Mouse (Mus musculus) liver, embryonic 12.5 days (tissue): Measurements from ENCODE around the gene Racgap1. TPM values are rescaled to one million over a fixed set of nuclear protein-coding genes. Genes with fewer than 3 reads are reported as not detected.

Experiments
- ATAC-seq: fragments of 200-750 bp; cut with Nextera tagmentation; 2 replicates; pipeline ENCODE4 v1.8.0; 2017; ENCODE audit warnings: moderate number of reproducible peaks, mild to moderate bottlenecking, moderate library complexity
- H3K27ac ChIP-seq: fragments of 300-500 bp; sonication (generic); 2 replicates; pipeline ENCODE4 v1.5.1; 2016; ENCODE audit warnings: mild to moderate bottlenecking
- H3K27me3 ChIP-seq: fragments of 300-500 bp; sonication (generic); replicated peaks from 2 replicates; pipeline ENCODE4 v1.6.1; 2016; ENCODE audit warnings: mild to moderate bottlenecking, moderate library complexity
- H3K36me3 ChIP-seq: fragments of 300-500 bp; sonication (generic); 2 replicates; pipeline ENCODE4 v1.6.1; 2016; ENCODE audit warnings: mild to moderate bottlenecking, moderate library complexity
- H3K4me1 ChIP-seq: fragments of 300-500 bp; sonication (generic); 2 replicates; pipeline ENCODE4 v1.6.1; 2016
- H3K4me2 ChIP-seq: fragments of 300-500 bp; sonication (generic); 2 replicates; pipeline ENCODE4 v1.6.1; 2016; ENCODE audit warnings: mild to moderate bottlenecking, moderate library complexity
- H3K4me3 ChIP-seq: fragments of 300-500 bp; sonication (generic); 2 replicates; pipeline ENCODE4 v1.5.1; 2016; ENCODE audit warnings: mild to moderate bottlenecking, moderate library complexity
- H3K9ac ChIP-seq: fragments of 300-500 bp; sonication (generic); 2 replicates; pipeline ENCODE4 v1.6.1; 2016; ENCODE audit warnings: mild to moderate bottlenecking, moderate library complexity
- H3K9me3 ChIP-seq: fragments of 300-500 bp; sonication (generic); replicated peaks from 2 replicates; pipeline ENCODE4 v1.6.1; 2016; ENCODE audit warnings: mild to moderate bottlenecking, moderate library complexity
- WGBS: fragments of 180-500 bp; shearing (Covaris S2); methylation state at CpG from one replicate; pipeline ENCODE4 v1.1.7; 2016; ENCODE audit not compliant: insufficient replicate concordance; 5-methylcytosine and 5-hydroxymethylcytosine counted together
- polyA plus RNA-seq: library from polyadenylated mRNA; unstranded; fragments of >200 nt; fragmentation: Nextera tagmentation; extraction: Ambion mirVana; gene quantifications from 2 replicates; pipeline ENCODE4 v1.2.1, GENCODE M21; 2016

Racgap1 gene
- polyA plus RNA-seq, 1 experiment from 2014 or later, result 93.4 TPM

DNA sequence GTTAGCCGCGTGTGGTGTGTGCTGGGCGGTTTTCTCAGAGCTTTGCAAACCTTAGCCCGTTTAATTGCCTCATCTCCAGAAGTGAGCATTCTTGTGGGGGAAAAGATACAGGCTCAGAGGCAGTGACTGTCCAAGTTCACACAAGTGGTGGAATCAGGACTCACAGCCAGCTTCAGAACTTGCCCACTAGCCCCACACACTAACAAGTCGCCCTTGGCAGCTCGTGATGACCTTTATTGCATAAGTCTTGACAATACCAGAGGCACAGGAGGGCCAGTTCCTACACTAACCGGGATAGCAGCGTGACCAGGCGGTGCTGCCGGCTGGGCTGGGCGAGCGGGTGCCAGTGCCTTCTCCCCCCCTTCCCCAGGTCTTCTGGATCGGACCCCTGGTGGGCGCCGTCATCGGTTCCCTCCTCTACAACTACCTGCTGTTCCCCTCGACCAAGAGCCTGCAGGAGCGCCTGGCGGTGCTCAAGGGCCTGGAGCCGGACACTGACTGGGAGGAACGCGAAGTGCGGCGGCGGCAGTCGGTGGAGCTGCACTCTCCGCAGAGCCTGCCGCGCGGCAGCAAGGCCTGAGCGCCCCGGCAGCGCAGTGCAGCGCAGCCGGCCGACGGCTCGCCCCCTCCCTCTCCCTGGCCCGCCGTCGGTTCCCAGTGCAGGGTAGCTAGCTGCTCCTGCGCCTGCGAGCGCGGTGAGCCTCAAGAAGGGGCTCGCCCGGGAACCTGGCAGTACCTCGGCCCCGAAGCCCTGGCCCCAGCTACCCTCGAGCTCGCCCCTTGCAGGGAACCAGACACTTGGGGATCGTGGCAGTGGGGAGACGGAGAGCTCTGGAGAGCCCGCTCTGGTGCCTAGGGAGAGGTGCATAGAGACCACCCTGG lies 67.8 kb downstream of the Racgap1 start:
- Histone ChIP-seq H3K4me1 (peaks cover 10% of the 10 kb centered on the region; the same call in 1 of the 2 replicates), H3K36me3 (no peaks in the 10 kb centered on the region), H3K9me3 (no peaks in the 10 kb centered on the region), H3K4me3 (peak overlapping the region; percentile 17; the same call in 1 of the 2 replicates), H3K27me3 (peaks cover 100% of the 10 kb centered on the region), H3K9ac (no peak overlapping the region), H3K4me2 (peak overlapping the region; percentile 53), H3K27ac (no peak overlapping the region)
- ATAC-seq, result no peak
- 4% methylated on average over 54 of the region's 54 CpGs for WGBS

GRCm38 (mm10) chr15:99578802-99579485 lies 72.5 kb downstream of the Racgap1 start, which contains the start of gene Aqp2:
Gene Aqp2 (plus strand): TSS chr15:99579055.
- Histone ChIP-seq H3K36me3 (no peaks in the 10 kb centered on the region), H3K27ac (no peak within 1 kb of the TSS), H3K27me3 (peaks cover 90% of the 10 kb centered on the region), H3K4me3 (no peak within 1 kb of the TSS), H3K9me3 (no peaks in the 10 kb centered on the region), H3K4me1 (peaks cover under 1% of the 10 kb centered on the region; the same call in 1 of the 2 replicates), H3K9ac (no peak within 1 kb of the TSS), H3K4me2 (no peak within 1 kb of the TSS)
- 68% methylated on average over 26 of the region's 26 CpGs for WGBS
- ATAC-seq, result no peak

Other genes starting within 250 kb of the Racgap1 start
- gene Nckap5l, start 193.9 kb downstream of the Racgap1 start, polyA plus RNA-seq, result 2.3 and 2.6 TPM in 2 replicates
- 7.9 TPM in 2 replicates for gene Bcdin3d, start 176.9 kb downstream of the Racgap1 start, polyA plus RNA-seq
- gene Faim2, start 123.5 kb downstream of the Racgap1 start, polyA plus RNA-seq, result 0.08 and 0.23 TPM in 2 replicates
- gene Aqp2, start 72.6 kb downstream of the Racgap1 start, polyA plus RNA-seq, result not detected in 2 replicates
- gene Aqp5, start 60.9 kb downstream of the Racgap1 start, polyA plus RNA-seq, result 0.41 and 1.2 TPM in 2 replicates
- gene Aqp6, start 50.3 kb downstream of the Racgap1 start, polyA plus RNA-seq, result not detected in 2 replicates
- gene Asic1, start 18.7 kb upstream of the Racgap1 start, polyA plus RNA-seq, result 1.8 and 2.0 TPM in 2 replicates
- 12.2 and 12.6 TPM in 2 replicates for gene Smarcd1, start 50.5 kb upstream of the Racgap1 start, polyA plus RNA-seq
- gene Gm17349, start 53.8 kb upstream of the Racgap1 start, polyA plus RNA-seq, result not detected in 2 replicates
- 7.5 and 8.0 TPM in 2 replicates for gene Gpd1, start 65.9 kb upstream of the Racgap1 start, polyA plus RNA-seq
- gene Cox14, start 74.0 kb upstream of the Racgap1 start, polyA plus RNA-seq, result 98.3 and 98.4 TPM in 2 replicates
- 17.8 and 19.1 TPM in 2 replicates for gene Cers5, start 121.2 kb upstream of the Racgap1 start, polyA plus RNA-seq
- gene Lima1, start 223.8 kb upstream of the Racgap1 start, polyA plus RNA-seq, result 10.6 and 11.0 TPM in 2 replicates